Mouse (Mus musculus): ENCODE measurements at regions not wholly inside any gene's neighbourhood (a gene's known extent, or its start where the extent isn't known, plus 50 kb on each side); places are given as distances from the start of the nearest gene placed in this dataset.

DNA sequence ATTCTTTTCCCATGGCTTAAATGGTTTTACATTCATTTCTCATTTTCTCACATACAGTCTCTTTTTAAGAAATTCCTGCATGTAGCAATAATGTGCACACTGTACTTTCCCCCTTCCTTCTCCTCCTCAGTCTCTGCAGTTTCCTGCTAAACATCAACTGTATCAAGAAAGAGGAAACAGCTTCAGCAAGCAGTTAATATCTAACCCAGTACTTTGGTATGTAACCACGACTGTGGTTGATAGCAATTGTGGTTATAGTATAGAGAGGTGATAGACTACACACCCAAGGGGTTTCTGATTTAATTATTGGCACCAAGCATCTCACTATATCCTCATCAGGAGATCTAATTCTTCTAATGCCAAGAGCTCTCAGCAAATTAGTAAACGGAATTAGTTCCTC lies 52.8 kb upstream of the Eci2 start:
- DNase-seq (ENCODE audit: low read depth, low spot score) = no peak

DNA sequence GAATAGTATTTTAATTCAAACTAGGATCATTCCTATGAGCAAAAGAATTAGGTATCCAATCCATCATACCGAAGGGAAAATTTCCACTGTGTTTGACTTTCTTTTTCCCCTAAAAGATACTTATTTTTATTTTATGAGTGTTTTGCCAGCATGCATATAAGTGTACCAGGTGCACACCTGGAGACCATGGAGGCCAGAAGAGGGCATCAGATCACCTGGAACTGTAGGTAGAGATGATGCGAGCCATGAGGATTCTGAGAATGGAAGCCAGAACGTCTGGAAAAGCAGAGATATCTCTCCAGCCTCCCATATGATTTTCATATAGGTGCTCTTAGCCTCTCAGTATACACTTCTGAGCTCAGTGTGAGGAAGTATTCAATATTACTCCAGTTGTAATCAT lies 58.5 kb upstream of the Eci2 start:
- no peak for DNase-seq (ENCODE audit: low read depth, low spot score)

DNA sequence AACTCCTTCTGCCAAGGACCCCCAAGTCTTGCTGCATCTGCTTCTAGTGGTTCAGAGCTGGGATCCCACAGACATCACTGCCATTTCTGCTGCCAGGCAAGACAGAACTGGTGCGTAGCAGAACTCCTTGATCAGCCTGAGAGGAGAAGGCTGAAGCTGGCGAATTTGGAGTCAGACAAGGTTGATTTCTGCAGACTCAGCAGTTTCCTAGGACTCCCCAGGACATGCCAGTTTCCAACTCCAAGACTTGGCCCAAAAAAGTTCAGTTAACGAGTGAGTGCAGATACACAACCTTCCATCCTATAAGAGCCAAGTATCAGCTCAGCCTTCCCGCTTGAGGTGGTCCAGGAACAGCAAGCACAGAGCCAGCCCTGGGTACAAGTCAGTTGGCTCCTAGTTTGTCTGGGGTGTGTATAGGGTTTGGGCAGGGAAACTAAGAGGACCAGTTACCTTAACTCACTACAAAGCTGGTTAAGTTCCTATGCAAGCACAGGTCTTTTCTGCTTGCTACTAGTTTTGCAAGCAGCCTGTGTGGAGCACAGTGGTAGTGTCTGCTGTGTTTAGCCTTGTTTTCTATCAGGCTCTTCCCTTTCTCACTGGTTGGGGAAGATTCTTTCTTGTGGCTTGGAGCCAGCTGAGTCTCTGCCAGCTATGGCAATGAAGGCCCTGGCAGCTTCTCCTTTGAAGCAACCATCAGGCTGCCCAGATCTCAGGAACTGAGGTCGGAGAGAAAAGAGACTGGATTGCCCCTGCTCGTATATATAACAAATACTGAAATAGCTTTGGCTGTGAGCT lies 60.5 kb upstream of the Eci2 start:
- no peak for DNase-seq (ENCODE audit: low read depth, low spot score)

DNA sequence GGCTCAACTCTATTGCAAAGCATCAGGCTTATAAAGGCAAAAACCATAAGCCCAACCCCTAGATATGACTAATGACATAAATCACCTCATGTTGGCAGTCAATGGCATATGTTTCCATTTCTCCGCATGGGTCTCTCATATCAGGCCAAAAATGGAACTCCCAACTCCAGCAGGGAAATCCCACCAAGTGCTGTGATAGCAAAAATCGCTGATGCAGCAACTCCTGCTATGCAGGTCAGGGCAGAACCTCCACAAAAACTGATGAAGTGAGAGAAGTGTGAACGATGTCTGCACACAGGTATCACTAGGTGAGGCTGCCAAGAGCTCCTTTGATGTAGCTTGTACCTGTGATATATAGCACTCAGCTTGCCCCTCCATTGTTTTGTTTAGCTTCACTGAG lies 64.3 kb upstream of the Eci2 start:
- no peak for DNase-seq (ENCODE audit: low read depth, low spot score)

DNA sequence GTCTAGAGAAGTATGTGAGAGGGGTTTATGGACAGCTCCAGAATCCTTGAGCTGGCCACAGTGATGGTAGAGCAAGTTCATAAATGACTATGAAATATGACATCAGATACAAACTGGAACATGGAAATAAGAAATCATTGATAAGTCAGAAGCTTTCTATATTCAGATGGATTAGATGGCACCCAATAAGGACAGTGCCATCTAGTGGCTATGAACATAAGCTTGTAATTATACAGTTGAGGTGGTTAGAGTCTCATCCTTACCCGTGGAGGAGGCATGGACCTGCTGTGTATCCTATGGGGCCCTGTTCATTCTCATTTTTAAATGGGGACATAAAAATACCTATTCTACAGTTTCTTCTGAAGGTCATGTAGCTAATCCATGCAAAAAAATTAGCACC lies 92.9 kb upstream of the Eci2 start:
- no peak for DNase-seq (ENCODE audit: low read depth, low spot score)

DNA sequence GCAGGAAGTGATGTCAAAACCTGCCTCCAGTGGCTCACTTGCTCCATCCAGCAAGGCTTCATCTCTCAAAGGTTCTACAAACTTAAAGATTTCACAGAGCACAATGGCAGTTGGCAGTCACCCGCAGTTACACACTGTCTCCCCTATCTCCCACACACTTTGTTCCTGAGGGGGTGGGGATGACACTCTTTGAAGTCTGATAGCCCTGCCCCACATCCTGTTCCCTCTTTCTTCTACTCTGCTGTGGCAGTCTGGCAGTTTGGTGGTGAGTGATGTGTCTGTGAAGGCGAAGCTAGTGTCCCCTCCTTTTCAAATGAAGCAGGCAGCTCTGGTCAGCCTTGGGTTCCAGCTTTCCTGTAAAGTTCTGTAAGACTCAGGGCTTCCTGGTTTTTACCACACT lies 102.6 kb upstream of the Eci2 start:
- DNase-seq (ENCODE audit: low read depth, low spot score) = no peak

DNA sequence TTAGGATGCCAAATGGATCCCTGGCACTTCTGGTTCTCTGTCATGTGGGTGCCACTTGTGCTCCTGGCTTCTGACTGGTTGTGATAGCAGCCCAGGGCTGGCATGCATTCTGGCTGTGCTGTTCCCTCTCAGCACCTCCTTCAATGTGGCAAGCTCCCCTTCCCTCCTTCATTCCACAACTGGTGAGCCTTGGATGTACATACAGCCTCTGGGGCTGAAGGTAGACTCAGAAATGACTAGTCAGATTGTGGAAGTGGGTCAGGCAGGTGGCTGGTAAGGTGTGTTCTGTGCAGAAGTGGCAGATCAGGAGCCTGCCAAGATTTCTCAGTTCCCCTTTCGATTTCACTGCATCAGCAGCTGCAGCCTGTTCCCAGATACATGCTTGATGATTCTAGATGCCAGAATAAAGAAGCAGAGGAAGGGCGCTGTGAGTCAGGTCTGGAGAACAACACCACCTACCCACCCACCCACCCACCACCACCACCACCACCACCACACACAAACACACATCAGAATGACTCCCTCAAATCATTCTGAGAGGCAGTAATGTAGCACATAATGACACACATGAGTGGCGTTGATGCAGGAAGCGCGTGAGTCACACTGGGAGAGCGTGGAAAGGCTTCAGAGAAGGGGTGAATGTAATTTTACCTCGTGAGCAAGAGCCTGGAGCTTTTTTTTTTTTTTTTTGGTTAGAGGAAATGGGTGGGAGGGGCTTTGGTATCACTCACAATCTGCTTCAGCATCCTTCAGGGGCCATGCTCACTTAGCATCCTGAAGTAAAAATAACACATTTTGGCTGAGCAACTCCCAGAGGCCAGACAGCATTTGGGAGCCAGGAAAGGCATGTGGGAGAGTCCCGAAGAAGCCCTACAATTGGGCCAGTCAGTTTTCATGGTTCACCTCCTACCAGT lies 104.6 kb upstream of the Eci2 start:
- DNase-seq (ENCODE audit: low read depth, low spot score) = no peak

DNA sequence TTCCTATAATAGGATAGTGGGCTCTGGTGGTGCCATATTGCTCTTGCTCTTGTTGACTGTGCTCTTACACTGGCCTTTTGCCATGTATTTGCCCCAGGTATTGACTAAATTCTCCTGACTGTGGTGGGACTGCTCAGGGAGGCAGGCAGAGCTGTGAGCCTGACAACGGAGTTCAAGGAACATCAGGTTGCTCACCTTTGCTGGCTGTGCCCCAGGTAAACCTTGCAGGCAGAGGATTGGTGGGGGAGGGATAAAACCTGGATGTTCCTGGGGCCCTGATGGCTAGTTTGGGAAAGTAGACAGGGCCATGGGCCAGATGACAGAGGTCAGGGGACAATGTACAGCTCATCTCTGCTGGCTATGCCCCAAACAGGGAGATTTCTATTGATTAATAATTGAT lies 124.7 kb upstream of the Eci2 start:
- no peak for DNase-seq (ENCODE audit: low read depth, low spot score)

DNA sequence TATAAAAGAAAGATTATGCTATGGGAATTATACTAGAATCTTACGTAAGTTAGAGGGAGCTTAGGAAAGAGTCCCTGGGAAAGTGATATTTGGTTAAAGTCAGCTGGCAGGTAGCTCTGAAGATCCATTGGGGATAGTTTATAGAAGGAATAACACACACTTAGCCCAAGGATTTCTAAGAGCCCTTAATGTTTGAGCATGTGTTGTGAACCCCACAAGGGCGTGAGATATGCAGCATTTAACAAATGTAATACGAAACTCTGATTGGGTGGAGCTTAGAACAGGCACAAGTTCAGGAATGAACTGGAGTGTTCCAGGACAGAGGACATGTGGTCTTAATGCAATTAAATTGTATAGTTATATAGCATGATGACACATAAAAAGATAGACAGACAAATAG lies 132.6 kb upstream of the Eci2 start:
- DNase-seq (ENCODE audit: low read depth, low spot score) = no peak

DNA sequence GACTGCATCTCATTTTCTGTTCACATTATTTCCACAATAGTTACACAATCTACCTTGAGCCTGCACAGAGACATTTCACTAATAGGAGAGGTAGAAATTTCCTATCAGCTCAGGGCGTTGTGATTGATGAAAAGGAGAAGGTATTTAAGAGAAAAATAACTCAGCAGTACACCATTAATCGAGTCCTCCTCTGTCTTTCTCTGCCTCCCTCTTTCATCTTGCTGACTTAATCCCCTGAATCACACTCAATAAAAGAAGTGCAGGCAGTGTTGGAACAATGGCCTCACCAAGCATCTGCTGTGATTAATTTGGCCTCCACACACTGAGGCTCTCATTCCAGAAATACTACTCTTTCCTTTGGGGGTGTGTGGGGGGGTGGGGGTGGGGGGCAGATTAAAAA lies 133.9 kb upstream of the Eci2 start:
- no peak for DNase-seq (ENCODE audit: low read depth, low spot score)

DNA sequence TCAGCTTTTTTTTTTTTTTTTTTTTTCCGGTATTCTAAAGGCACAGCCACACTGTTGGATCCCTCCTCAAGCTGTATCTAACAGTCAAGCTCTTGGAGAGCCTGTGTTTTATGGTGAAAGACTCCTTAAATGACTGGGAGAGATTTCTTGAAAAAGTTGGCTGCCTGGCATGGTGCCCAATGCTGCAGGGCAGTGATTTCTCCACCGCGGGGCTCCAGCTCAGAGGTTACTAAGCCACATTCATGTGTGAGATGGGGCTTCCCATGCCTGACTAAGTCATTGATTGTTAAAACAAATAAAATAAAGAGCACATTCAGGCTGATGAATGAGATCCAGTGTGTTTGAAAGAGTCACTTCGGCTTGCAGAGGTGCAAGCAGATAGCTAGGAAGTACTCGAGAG lies 139.2 kb upstream of the Eci2 start:
- no peak for DNase-seq (ENCODE audit: low read depth, low spot score)

DNA sequence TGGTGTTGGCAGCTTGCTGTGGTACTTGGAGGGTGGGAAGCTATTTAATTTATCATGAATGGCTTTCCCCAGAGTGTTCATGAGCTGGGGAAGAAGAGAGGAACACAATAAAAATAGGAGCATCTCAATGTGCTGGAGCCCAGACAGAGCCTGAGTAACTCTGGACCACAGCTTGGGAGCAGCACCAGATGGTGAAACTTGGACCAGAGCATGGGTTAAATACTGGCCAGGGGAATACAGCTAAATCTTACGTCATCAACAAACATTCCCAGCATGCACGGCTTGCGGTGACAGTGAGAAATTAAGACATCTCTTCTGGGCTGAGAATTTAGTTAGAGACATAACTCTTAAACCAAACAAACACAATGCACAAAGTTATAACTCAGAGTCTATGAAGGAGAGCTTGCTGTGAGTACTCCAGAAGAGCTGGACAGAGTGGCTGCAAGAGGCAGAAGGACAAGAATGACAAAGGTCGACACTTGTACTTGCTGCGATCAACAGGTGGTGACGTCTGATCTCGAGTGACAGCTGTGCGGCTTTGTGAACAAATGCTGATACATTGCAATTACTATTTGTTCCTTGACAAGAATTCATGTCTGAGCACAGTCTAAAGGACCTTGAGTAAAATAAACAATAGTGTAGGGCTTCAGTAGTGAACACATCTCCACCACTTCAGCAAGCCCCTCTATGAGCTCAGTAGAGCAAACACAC lies 140.1 kb upstream of the Eci2 start:
- no peak for DNase-seq (ENCODE audit: low read depth, low spot score)

DNA sequence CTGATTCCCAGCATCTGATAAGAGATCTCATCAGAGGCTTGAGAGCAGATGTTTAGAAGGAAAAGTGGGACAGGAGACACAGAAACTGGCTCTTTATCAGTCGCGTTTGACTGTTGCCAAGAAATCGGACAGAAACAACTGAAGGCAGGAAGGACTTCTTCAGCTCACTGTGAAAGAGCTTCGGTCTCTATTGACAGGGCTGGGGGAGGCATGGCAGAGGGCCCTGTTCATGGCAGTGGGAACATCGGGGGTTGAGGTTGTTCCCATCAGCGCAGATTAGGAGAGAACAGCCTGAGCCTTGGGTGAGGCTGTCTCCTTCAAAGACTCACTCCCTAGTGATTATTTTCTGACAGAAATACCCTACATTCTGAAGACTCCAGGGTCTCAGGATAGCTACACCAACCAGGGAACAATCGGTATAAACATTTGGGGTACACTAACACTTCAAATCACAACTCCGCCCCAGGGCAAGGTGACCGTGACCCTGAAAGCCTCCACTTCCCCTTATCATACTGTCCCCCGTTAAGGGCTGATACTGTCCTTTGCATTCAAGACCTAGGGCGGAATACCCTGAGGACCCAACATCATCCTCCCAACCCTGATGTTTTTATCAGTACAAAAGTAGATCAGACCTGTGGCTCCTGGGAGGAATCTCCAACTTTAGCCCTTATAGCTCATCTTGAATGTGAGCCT lies 144.8 kb upstream of the Eci2 start:
- DNase-seq (ENCODE audit: low read depth, low spot score) = no peak

DNA sequence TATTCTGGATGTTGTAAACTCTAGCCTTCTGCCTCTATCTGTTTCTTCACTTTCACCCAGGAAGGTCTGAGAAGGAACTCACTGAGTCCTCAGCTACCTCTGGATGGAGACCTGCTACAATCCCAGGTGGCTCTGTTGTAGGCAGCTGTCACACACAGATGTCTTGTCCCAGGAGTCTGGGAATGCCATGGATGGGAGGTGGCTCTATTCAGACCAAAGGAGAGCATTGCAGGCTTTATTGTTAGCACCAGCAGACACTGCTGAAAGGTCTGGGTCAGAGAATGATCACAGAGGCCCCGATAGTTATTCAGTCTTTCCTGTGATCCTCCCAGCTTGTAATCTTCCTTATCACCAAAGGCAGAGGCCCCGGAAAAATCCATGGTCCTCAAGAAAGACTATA lies 146.6 kb upstream of the Eci2 start:
- DNase-seq (ENCODE audit: low read depth, low spot score) = no peak

DNA sequence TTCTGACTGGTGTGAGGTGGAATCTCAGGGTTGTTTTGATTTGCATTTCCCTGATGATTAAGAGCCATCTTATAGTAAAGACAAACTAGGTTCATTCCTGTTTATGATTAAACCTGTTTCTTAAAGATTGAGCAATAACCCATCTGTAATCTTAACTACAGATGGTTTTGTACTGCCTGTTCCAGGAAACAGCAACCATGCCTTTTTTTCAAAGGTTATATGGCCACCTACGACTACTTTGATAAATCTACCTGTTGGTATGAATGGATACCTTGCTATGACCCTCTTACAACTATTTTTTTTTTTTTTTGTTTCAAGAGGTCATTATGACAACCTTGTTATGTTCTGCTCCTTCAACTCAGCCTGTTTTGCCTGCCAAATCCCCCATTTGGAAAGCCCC lies 148.7 kb upstream of the Eci2 start:
- DNase-seq (ENCODE audit: low read depth, low spot score) = no peak

DNA sequence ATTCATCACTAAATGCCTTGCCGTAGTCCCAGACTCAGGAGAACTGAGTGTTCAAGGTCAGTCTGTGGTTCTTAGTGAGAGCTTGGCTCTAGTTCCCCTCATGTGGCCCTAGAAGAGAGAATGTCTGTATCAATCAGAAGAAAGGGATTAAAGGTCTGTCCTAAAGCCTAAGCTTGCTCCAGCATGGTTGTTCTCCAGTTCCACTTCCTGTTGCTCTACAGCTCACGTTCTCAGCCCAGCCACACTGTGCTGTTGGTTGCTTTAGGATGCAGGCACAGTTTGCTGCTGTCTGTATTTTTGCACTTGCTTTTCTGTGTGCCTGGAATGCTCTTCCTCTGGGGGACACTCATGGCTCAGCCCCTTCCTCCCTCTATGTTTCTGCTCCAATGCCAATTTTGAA lies 150.4 kb upstream of the Eci2 start:
- no peak for DNase-seq (ENCODE audit: low read depth, low spot score)

DNA sequence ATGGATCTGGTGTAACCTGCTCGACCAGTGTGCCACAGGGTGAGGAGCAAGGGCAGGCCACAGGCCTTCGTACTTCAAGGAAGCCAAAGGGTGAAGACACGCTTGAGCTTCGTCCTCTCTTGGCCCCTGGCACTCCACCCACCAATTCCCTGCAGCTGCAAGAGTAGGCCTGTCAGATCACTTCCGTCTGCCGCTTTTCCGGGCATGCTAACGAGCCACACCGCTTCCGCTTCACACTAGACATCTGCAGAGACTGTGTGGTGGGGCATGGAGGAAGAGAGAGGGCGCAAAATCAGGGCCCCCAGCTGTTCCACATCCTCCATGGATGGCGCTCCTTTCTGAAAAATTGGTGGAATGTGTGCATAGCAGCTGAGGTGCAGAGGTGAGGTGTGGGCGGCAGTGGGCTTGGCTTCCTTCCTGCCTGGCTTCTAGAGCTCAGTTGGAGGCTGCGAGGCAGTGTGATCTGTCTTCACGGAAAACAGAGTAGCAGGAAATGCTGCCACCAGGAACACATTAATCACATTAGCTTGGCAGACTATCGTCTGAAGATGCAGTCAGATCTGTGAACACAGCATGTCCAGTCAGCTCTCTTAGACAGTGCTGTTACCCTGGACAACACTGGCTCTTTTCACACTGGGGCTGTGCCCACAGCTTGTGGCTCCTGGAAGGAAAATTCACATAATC lies 162.3 kb upstream of the Eci2 start:
- no peak for DNase-seq (ENCODE audit: low read depth, low spot score)

DNA sequence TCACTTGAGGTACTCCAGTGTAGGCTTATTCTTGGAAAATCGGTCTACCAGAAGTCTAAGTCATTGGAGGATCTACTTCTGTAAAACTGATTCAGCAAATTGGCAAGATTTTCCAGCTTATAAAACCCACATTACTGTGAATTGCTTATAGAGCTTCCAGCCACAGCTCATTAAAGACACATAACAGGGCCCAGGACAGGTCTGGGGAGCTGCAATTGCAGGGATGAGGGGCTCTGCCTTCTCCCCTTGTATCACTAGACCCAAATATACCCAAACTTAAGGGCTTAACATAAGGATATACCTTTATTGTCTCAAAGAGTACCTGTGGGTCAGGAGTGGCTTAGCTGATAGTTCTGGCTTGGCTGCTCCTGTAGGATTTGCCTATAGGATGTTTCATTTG lies 175.2 kb upstream of the Eci2 start:
- no peak for DNase-seq (ENCODE audit: low read depth, low spot score)

DNA sequence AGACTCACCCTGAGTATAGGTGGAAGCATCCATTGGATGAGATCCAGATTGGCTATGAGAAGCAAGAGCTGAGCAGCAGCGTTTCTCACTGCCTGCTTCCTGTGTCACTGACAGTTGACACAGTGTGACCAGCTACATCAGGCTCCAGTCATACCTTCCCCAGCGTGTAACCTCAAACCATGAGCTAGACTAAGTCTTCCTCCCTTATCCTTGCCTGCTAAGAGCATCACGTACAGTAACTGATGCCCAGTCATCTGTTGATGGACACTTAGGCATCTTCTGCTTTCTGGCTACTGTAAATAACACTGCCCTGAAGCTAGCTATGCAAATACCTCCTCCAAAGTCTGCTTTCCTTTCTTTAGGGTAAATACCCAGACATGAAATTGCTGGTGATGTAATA lies 181.4 kb upstream of the Eci2 start:
- DNase-seq (ENCODE audit: low read depth, low spot score) = no peak

DNA sequence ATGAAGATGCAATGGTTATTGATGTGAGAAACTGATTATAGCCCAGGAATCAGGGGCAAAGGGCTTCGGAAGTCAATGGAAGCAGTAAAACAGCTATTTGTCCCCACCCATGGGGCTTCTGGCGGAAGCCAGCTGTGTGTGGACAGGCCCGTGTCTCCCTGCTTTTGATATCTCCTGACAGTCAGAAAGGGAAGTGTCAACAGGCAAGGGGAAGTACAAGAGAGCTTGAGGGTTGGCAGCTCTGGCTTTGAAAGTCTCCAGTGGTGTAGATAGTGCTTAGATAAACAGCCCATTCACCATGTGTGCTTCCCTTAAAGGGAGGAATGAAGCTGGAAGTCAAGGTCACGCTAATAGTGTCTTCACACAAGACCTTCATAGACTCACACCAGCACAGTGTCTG lies 182.7 kb upstream of the Eci2 start:
- no peak for DNase-seq (ENCODE audit: low read depth, low spot score)

DNA sequence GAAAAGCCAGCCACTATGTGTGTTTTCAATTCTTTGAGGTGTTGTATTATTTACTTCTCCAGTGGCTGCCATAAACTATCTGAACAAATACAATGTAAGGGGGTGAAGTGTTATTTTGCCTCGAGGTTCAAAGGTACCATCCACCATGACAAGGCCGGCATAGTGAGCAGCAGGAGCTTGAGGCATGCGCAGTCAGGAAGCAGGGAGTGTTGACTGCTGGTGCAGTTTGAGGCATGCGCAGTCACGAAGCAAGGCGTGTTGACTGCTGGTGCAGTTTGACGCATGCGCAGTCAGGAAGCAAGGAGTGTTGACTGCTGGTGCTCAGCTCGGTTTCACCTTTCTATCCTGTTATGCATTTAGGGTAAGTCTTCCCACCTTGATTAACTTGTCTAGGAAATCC lies 184.9 kb upstream of the Eci2 start:
- no peak for DNase-seq (ENCODE audit: low read depth, low spot score)

Measured in retina, postnatal 7 days (tissue).